Mouse (Mus musculus): ENCODE measurements around the gene Ctc1. TPM values are rescaled to one million over a fixed set of nuclear protein-coding genes. Genes with fewer than 3 reads are reported as not detected.

The Ctc1 gene
- total RNA-seq, 2 experiments from 2014 or later = 60.8 to 64.7 TPM

- intact Hi-C loops (cut with DNase I) = no loop called here
- DNase-seq = no peak
Observed at GRCm38 (mm10) chr11:69046395-69046774, 30.7 kb downstream of the Ctc1 start.

- DNase-seq = no peak
- intact Hi-C loops (cut with DNase I) = no loop called here
Observed at GRCm38 (mm10) chr11:69047592-69047991, 31.9 kb downstream of the Ctc1 start.

GRCm38 (mm10) chr11:69048151-69048550, 32.4 kb downstream of the Ctc1 start:
- no peak for DNase-seq
- intact Hi-C loops (cut with DNase I) = no loop called here

GRCm38 (mm10) chr11:69050748-69051147, 35.0 kb downstream of the Ctc1 start:
- DNase-seq = no peak
- intact Hi-C loops (cut with DNase I) = no loop called here

GRCm38 (mm10) chr11:69051771-69052170, 36.1 kb downstream of the Ctc1 start:
- DNase-seq = no peak
- intact Hi-C loops (cut with DNase I) = no loop called here

- intact Hi-C loops (cut with DNase I) = no loop called here
- DNase-seq = no peak
Observed at GRCm38 (mm10) chr11:69052824-69053421, 37.2 kb downstream of the Ctc1 start.

- no peak for DNase-seq
- intact Hi-C loops (cut with DNase I) = no loop called here
Observed at GRCm38 (mm10) chr11:69053848-69054247, 38.1 kb downstream of the Ctc1 start.

GRCm38 (mm10) chr11:69058265-69058664, 42.6 kb downstream of the Ctc1 start:
- no peak for DNase-seq
- intact Hi-C loops (cut with DNase I) = no loop called here

GRCm38 (mm10) chr11:69058729-69059356, 43.1 kb downstream of the Ctc1 start:
- DNase-seq = no peak
- intact Hi-C loops (cut with DNase I) = no loop called here

GRCm38 (mm10) chr11:69059357-69059974, 43.8 kb downstream of the Ctc1 start, which contains the start of gene Borcs6:
Gene Borcs6 (plus strand): TSS chr11:69059717.
- intact Hi-C loops (cut with DNase I) = no loop called here
- DNase-seq = peak; percentile 97

GRCm38 (mm10) chr11:69059975-69060411, 44.3 kb downstream of the Ctc1 start:
- intact Hi-C loops (cut with DNase I) = no loop called here
- peak; percentile 54 for DNase-seq

- intact Hi-C loops (cut with DNase I) = no loop called here
- no peak for DNase-seq
Observed at GRCm38 (mm10) chr11:69060448-69061254, 44.9 kb downstream of the Ctc1 start.

- DNase-seq = no peak
- intact Hi-C loops (cut with DNase I) = no loop called here
Observed at GRCm38 (mm10) chr11:69061255-69061912, 45.7 kb downstream of the Ctc1 start.

- DNase-seq = peak; percentile 73
- intact Hi-C loops (cut with DNase I) = loop anchor here (2.0 kb wide), 2 partner anchors 21 to 61 kb away; partner anchors contain the start of gene 9130213A22Rik
Observed at GRCm38 (mm10) chr11:69062194-69062760, 46.6 kb downstream of the Ctc1 start.

- DNase-seq = peak; percentile 93
- intact Hi-C loops (cut with DNase I) = loop anchor here (2.0 kb wide), 2 partner anchors 22 to 60 kb away; partner anchors contain the start of gene 9130213A22Rik
Observed at GRCm38 (mm10) chr11:69062761-69063224, 47.1 kb downstream of the Ctc1 start.

GRCm38 (mm10) chr11:69063413-69064201, 47.9 kb downstream of the Ctc1 start:
- DNase-seq = peak; percentile 88
- intact Hi-C loops (cut with DNase I) = loop anchor here (2.0 kb wide), 2 partner anchors 23 to 59 kb away; partner anchors contain the start of gene 9130213A22Rik

GRCm38 (mm10) chr11:69064259-69065133, 48.8 kb downstream of the Ctc1 start:
- DNase-seq = no peak
- intact Hi-C loops (cut with DNase I) = no loop called here

GRCm38 (mm10) chr11:69065394-69065925, 49.7 kb downstream of the Ctc1 start:
- DNase-seq = no peak
- intact Hi-C loops (cut with DNase I) = no loop called here

Data from left cerebral cortex, postnatal 4 days (tissue).